Mouse (Mus musculus): ENCODE results near the gene Abhd14b.

DNA sequence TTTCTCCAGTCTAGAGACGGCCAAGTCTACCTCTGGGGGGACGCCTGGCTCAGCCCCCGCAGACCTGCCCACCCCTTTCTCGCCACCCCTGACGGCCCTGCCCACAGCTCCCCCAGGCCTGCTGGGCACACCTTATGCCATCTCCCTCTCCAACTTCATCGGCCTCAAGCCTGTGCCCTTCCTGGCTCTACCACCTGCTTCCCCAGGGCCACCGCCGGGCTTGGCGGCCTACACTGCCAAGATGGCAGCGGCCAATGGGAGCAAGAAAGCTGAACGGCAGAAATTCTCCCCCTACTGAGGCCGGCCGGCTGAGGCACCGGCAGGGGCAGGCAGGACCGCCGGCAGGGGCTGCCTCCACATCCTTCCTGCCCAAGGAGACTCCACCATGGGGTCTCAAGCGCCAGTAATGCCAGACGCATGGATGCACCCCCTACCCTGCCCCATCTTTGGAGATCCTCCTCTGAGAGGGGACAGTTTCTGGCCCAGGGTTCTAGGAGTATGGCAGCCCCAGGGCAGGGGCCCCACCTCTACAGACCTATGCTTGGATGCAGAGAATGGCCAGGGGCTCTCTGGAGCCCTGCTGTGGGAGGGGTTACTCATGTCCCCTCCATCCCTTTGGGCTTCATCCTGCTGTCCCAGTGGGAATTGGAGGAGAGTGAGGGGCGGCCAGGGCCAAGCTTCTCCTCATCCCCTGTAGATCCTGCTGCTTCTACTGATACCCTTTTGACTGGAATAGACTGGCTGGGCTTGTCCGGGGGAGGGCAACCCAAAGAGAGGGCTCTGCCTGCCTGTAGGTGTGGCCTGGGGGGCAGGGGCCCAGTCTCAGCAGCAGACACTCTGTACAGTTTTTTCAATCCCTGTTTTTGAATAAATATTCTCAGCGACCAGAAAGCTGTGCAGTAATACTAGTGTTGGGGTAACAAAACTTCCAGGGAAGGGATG lies 16.1 kb downstream of the Abhd14b start:
- TF ChIP-seq SMC3 (IDR thresholded peaks at IDR 0.05; ENCODE audit: low read depth, low read length) (no peak), CTCF (IDR thresholded peaks at IDR 0.05 in 2 of 3, conservative IDR thresholded peaks at IDR 0.05 in 1 of 3; ENCODE audit: control insufficient read depth in 1 of 3, insufficient read depth in 1 of 3, low read depth in 2 of 3, low read length in 3 of 3, poor library complexity in 1 of 3, severe bottlenecking in 1 of 3) (no peak), HCFC1 (IDR thresholded peaks at IDR 0.05; ENCODE audit: low read depth, low read length) (no peak), ZC3H11A (IDR thresholded peaks at IDR 0.05; ENCODE audit: low read depth, low read length) (no peak), POLR2A (IDR thresholded peaks at IDR 0.05; ENCODE audit: control insufficient read depth in 1 of 2, insufficient read depth in 1 of 2, low read depth in 1 of 2, low read length in 2 of 2, poor library complexity in 1 of 2) (no peak), GATA1 (IDR thresholded peaks at IDR 0.05; ENCODE audit: low read depth, low read length) (no peak), TAL1 (IDR thresholded peaks at IDR 0.05; ENCODE audit: low read length) (no peak), MXI1 (IDR thresholded peaks at IDR 0.05; ENCODE audit: low read depth, low read length) (no peak), KAT2A (conservative IDR thresholded peaks at IDR 0.05; ENCODE audit: low read depth, low read length) (no peak)

Measured in MEL (cell line).